Mouse (Mus musculus) MEL (cell line): ENCODE measurements around the gene Myd88. TPM values are rescaled to one million over a fixed set of nuclear protein-coding genes. Genes with fewer than 3 reads are reported as not detected.

ENCODE experiments used
- DNase-seq: peaks from one replicate; pipeline ENCODE4 v3.0.0; 2011; ENCODE audit warnings: low read depth, low spot score
- H3K27ac ChIP-seq: 2 replicates; pipeline ENCODE4 v1.5.1; 2012; ENCODE audit warnings: low read depth, mild to moderate bottlenecking, control low read depth, low read length, moderate library complexity; ENCODE audit not compliant: control insufficient read depth
- H3K27me3 ChIP-seq, 2 experiments: fragments of 150-350 bp in 1 of 2; sonication (generic) in 1 of 2; 2 replicates each; pipeline ENCODE4 v1.6.1; 2012; ENCODE audit warnings: low read length in 2 of 2, mild to moderate bottlenecking in 2 of 2, improper control_type of control experiment in 1 of 2, moderate library complexity in 1 of 2; ENCODE audit not compliant: insufficient read depth in 2 of 2, control insufficient read depth in 1 of 2
- H3K36me3 ChIP-seq, 2 experiments: 2 replicates each; pipeline ENCODE4 v1.6.1; 2012 to 2014; ENCODE audit warnings: low read length in 2 of 2, improper control_type of control experiment in 1 of 2, inconsistent platforms in 1 of 2, mild to moderate bottlenecking in 1 of 2; ENCODE audit not compliant: insufficient read depth in 2 of 2, control insufficient read depth in 1 of 2
- H3K4me1 ChIP-seq, 2 experiments: fragments of 150-350 bp in 1 of 2; sonication (generic) in 1 of 2; 2 replicates each; pipeline ENCODE4 v1.6.1; 2012; ENCODE audit warnings: low read length in 2 of 2, improper control_type of control experiment in 1 of 2, mild to moderate bottlenecking in 1 of 2; ENCODE audit not compliant: insufficient read depth in 2 of 2, control insufficient read depth in 1 of 2
- H3K4me3 ChIP-seq, 2 experiments: fragments of 150-350 bp in 1 of 2; sonication (generic) in 1 of 2; 2 replicates each; pipeline ENCODE4 v1.5.1; 2012; ENCODE audit warnings: low read depth in 2 of 2, low read length in 2 of 2, mild to moderate bottlenecking in 2 of 2, moderate library complexity in 2 of 2, control low read depth in 1 of 2, improper control_type of control experiment in 1 of 2; ENCODE audit not compliant: control insufficient read depth in 1 of 2, insufficient read depth in 1 of 2
- H3K79me2 ChIP-seq: 2 replicates; pipeline ENCODE4 v1.6.1; 2012; ENCODE audit warnings: mild to moderate bottlenecking, low read length, moderate library complexity; ENCODE audit not compliant: control insufficient read depth, poor library complexity, insufficient read depth
- H3K9ac ChIP-seq: 2 replicates; pipeline ENCODE4 v1.6.1; 2012; ENCODE audit warnings: low read depth, mild to moderate bottlenecking, control low read depth, low read length, moderate library complexity; ENCODE audit not compliant: control insufficient read depth, poor library complexity, severe bottlenecking
- H3K9me3 ChIP-seq: fragments of 150-350 bp; sonication (generic); replicated peaks from 2 replicates; pipeline ENCODE4 v1.6.1; 2012; ENCODE audit warnings: mild to moderate bottlenecking, low read length, improper control_type of control experiment, moderate library complexity; ENCODE audit not compliant: insufficient read depth
- BHLHE40 ChIP-seq: IDR thresholded peaks from 2 replicates; pipeline ENCODE4 v1.6.1; 2012; ENCODE audit warnings: low read depth, mild to moderate bottlenecking, inconsistent platforms, low read length, improper control_type of control experiment, borderline replicate concordance
- CHD1 ChIP-seq: IDR thresholded peaks from 2 replicates; pipeline ENCODE4 v1.6.1; 2012; ENCODE audit warnings: low read depth, mild to moderate bottlenecking, inconsistent platforms, low read length, improper control_type of control experiment
- CHD2 ChIP-seq: IDR thresholded peaks from 2 replicates; pipeline ENCODE4 v1.6.1; 2011; ENCODE audit warnings: low read length, improper control_type of control experiment
- CTCF ChIP-seq, 3 experiments: IDR thresholded peaks in 2 of 3; conservative IDR thresholded peaks in 1 of 3; 2 replicates each; pipeline ENCODE4 v1.5.1; 2011 to 2012; ENCODE audit warnings: low read length in 3 of 3, low read depth in 2 of 3, mild to moderate bottlenecking in 2 of 3, improper control_type of control experiment in 1 of 3, inconsistent platforms in 1 of 3, mixed read lengths in 1 of 3, moderate library complexity in 1 of 3; ENCODE audit not compliant: control insufficient read depth in 1 of 3, insufficient read depth in 1 of 3, poor library complexity in 1 of 3, severe bottlenecking in 1 of 3
- E2F4 ChIP-seq: IDR thresholded peaks from 2 replicates; pipeline ENCODE4 v1.6.1; 2011; ENCODE audit warnings: low read depth, low read length, improper control_type of control experiment, borderline replicate concordance
- ELF1 ChIP-seq: IDR thresholded peaks from 2 replicates; pipeline ENCODE4 v1.6.1; 2014; ENCODE audit warnings: low read depth, mild to moderate bottlenecking, inconsistent platforms, low read length, improper control_type of control experiment, moderate library complexity
- EP300 ChIP-seq, 2 experiments: IDR thresholded peaks; 2 replicates each; pipeline ENCODE4 v1.6.1; 2011; ENCODE audit warnings: improper control_type of control experiment in 2 of 2, low read length in 2 of 2, low read depth in 1 of 2, mild to moderate bottlenecking in 1 of 2
- ETS1 ChIP-seq: IDR thresholded peaks from 2 replicates; pipeline ENCODE4 v1.6.1; 2012; ENCODE audit warnings: low read depth, mild to moderate bottlenecking, inconsistent platforms, low read length, improper control_type of control experiment, moderate library complexity
- HCFC1 ChIP-seq: IDR thresholded peaks from 2 replicates; pipeline ENCODE4 v1.6.1; 2012; ENCODE audit warnings: low read depth, mild to moderate bottlenecking, inconsistent platforms, low read length, improper control_type of control experiment, moderate library complexity
- JUND ChIP-seq: IDR thresholded peaks from 2 replicates; pipeline ENCODE4 v1.6.1; 2011; ENCODE audit warnings: low read depth, mild to moderate bottlenecking, improper control_type of control experiment, low read length
- KAT2A ChIP-seq: conservative IDR thresholded peaks from 2 replicates; pipeline ENCODE4 v1.6.1; 2012; ENCODE audit warnings: low read depth, low read length, improper control_type of control experiment, inconsistent platforms
- MAX ChIP-seq: IDR thresholded peaks from 2 replicates; pipeline ENCODE4 v1.6.1; 2011; ENCODE audit warnings: low read length, improper control_type of control experiment
- MYC ChIP-seq: IDR thresholded peaks from 2 replicates; pipeline ENCODE4 v1.6.1; 2011; ENCODE audit warnings: low read depth, mild to moderate bottlenecking, low read length, improper control_type of control experiment, moderate library complexity
- NRF1 ChIP-seq: IDR thresholded peaks from 2 replicates; pipeline ENCODE4 v1.6.1; 2014; ENCODE audit warnings: low read depth, mild to moderate bottlenecking, inconsistent platforms, low read length, improper control_type of control experiment, moderate library complexity; ENCODE audit not compliant: poor library complexity, insufficient read depth, severe bottlenecking
- POLR2A ChIP-seq, 2 experiments: IDR thresholded peaks; 2 replicates each; pipeline ENCODE4 v1.6.1; 2011 to 2012; ENCODE audit warnings: low read length in 2 of 2, mild to moderate bottlenecking in 2 of 2, control low read depth in 1 of 2, improper control_type of control experiment in 1 of 2, low read depth in 1 of 2, moderate library complexity in 1 of 2; ENCODE audit not compliant: control insufficient read depth in 1 of 2, insufficient read depth in 1 of 2, poor library complexity in 1 of 2
- POLR2AphosphoS2 ChIP-seq: IDR thresholded peaks from 2 replicates; pipeline ENCODE4 v1.6.1; 2011; ENCODE audit warnings: low read length, improper control_type of control experiment
- POLR2AphosphoS5 ChIP-seq: IDR thresholded peaks from 2 replicates; pipeline ENCODE4 v1.6.1; 2012; ENCODE audit warnings: low read depth, borderline replicate concordance, mild to moderate bottlenecking, inconsistent platforms, low read length, moderate library complexity, mixed read lengths
- RAD21 ChIP-seq: IDR thresholded peaks from 2 replicates; pipeline ENCODE4 v1.6.1; 2011; ENCODE audit warnings: mild to moderate bottlenecking, low read depth, low read length, improper control_type of control experiment
- RCOR1 ChIP-seq: IDR thresholded peaks from 2 replicates; pipeline ENCODE4 v1.6.1; 2012; ENCODE audit warnings: low read depth, mild to moderate bottlenecking, inconsistent platforms, low read length, improper control_type of control experiment
- SIN3A ChIP-seq: IDR thresholded peaks from 2 replicates; pipeline ENCODE4 v1.6.1; 2012; ENCODE audit warnings: low read length, improper control_type of control experiment, inconsistent platforms
- TAL1 ChIP-seq: IDR thresholded peaks from 2 replicates; pipeline ENCODE4 v1.6.1; 2012; ENCODE audit warnings: mild to moderate bottlenecking, inconsistent platforms, low read length, moderate library complexity, mixed read lengths
- TBP ChIP-seq: IDR thresholded peaks from 2 replicates; pipeline ENCODE4 v1.8.0; 2011; ENCODE audit warnings: low read depth, low read length, improper control_type of control experiment
- UBTF ChIP-seq: IDR thresholded peaks from 2 replicates; pipeline ENCODE4 v1.6.1; 2012; ENCODE audit warnings: low read depth, mild to moderate bottlenecking, inconsistent platforms, low read length, improper control_type of control experiment, moderate library complexity, borderline replicate concordance; ENCODE audit not compliant: insufficient read depth
- USF2 ChIP-seq, 2 experiments: IDR thresholded peaks; 2 replicates each; pipeline ENCODE4 v1.6.1; 2011 to 2012; ENCODE audit warnings: improper control_type of control experiment in 2 of 2, low read length in 2 of 2, borderline replicate concordance in 1 of 2, inconsistent platforms in 1 of 2, low read depth in 1 of 2, mild to moderate bottlenecking in 1 of 2; ENCODE audit not compliant: insufficient read depth in 1 of 2
- ZKSCAN1 ChIP-seq: IDR thresholded peaks from 2 replicates; pipeline ENCODE4 v1.6.1; 2012; ENCODE audit warnings: low read depth, mild to moderate bottlenecking, inconsistent platforms, low read length, improper control_type of control experiment, moderate library complexity
- polyA plus RNA-seq, 2 experiments: library from polyadenylated mRNA; stranded (reverse) in 1 of 2; unstranded in 1 of 2; fragments of >175 nt in 1 of 2; fragments of >200 nt in 1 of 2; gene quantifications; 2 replicates each; pipeline versions ENCODE4 v1.2.1 to v1.2.4; 2012; ENCODE audit warnings: low replicate concordance in 2 of 2, low read depth in 1 of 2; ENCODE audit not compliant: insufficient read length in 2 of 2, insufficient read depth in 1 of 2, missing spikeins in 1 of 2
- total RNA-seq: library from RNA; depleted of rRNA; stranded (reverse); fragments of 300-350 nt; gene quantifications from 2 replicates; pipeline ENCODE4 v1.2.3, GENCODE M21; 2012

Gene Myd88
- total and polyA plus RNA-seq, 3 experiments: 20.7 to 39.7 TPM; not detected in 1

- TF ChIP-seq MAX (no peak), CHD2 (no peak), RCOR1 (no peak), USF2 (IDR thresholded peaks at IDR 0.05; ENCODE audit: borderline replicate concordance in 1 of 2, insufficient read depth in 1 of 2, low read depth in 1 of 2, low read length in 2 of 2) (no peak), POLR2AphosphoS5 (no peak), ZKSCAN1 (no peak), BHLHE40 (no peak), UBTF (no peak), MYC (no peak), CHD1 (no peak), KAT2A (no peak), POLR2AphosphoS2 (no peak), ETS1 (no peak), ELF1 (no peak), EP300 (IDR thresholded peaks at IDR 0.05; ENCODE audit: low read depth in 1 of 2, low read length in 2 of 2) (no peak)
- Histone ChIP-seq H3K9ac (no peak overlapping the region), H3K4me1 (no peaks in the 10 kb centered on the region), H3K27me3 (no peaks in the 10 kb centered on the region), H3K9me3 (no peaks in the 10 kb centered on the region), H3K27ac (no peak overlapping the region), H3K79me2 (no peaks in the 10 kb centered on the region), H3K4me3 (no peak overlapping the region), H3K36me3 (no peaks in the 10 kb centered on the region)
- DNase-seq: no peak
Measured at GRCm38 (mm10) chr9:119350531-119350930, 9.3 kb upstream of the Myd88 start.

GRCm38 (mm10) chr9:119346376-119346775 lies 5.2 kb upstream of the Myd88 start:
- H3K9me3 ChIP-seq: no peaks in the 10 kb centered on the region
- no peak for DNase-seq
- H3K36me3 ChIP-seq: no peaks in the 10 kb centered on the region; a peak in 1 of 4 replicates
- no peak overlapping the region for H3K4me3 ChIP-seq
- H3K79me2 ChIP-seq: no peaks in the 10 kb centered on the region; the same call in 1 of the 2 replicates
- H3K9ac ChIP-seq: no peak overlapping the region
- no peak overlapping the region for H3K27ac ChIP-seq
- H3K27me3 ChIP-seq: no peaks in the 10 kb centered on the region
- peaks cover 0 to 5% of the 10 kb centered on the region in 2 experiments; a peak in 1 of 4 replicates for H3K4me1 ChIP-seq
- TF ChIP-seq RAD21 (no peak), ZKSCAN1 (no peak), MYC (no peak), CTCF (IDR thresholded peaks at IDR 0.05 in 2 of 3, conservative IDR thresholded peaks at IDR 0.05 in 1 of 3; ENCODE audit: control insufficient read depth in 1 of 3, insufficient read depth in 1 of 3, low read depth in 2 of 3, low read length in 3 of 3, poor library complexity in 1 of 3, severe bottlenecking in 1 of 3) (no peak), BHLHE40 (no peak), ETS1 (no peak), TBP (no peak), USF2 (IDR thresholded peaks at IDR 0.05; ENCODE audit: borderline replicate concordance in 1 of 2, insufficient read depth in 1 of 2, low read depth in 1 of 2, low read length in 2 of 2) (no peak), NRF1 (no peak), SIN3A (no peak), TAL1 (no peak), JUND (no peak), POLR2A (IDR thresholded peaks at IDR 0.05; ENCODE audit: control insufficient read depth in 1 of 2, insufficient read depth in 1 of 2, low read depth in 1 of 2, low read length in 2 of 2, poor library complexity in 1 of 2) (no peak), E2F4 (no peak), HCFC1 (no peak)
